In the genomic region with DNA sequence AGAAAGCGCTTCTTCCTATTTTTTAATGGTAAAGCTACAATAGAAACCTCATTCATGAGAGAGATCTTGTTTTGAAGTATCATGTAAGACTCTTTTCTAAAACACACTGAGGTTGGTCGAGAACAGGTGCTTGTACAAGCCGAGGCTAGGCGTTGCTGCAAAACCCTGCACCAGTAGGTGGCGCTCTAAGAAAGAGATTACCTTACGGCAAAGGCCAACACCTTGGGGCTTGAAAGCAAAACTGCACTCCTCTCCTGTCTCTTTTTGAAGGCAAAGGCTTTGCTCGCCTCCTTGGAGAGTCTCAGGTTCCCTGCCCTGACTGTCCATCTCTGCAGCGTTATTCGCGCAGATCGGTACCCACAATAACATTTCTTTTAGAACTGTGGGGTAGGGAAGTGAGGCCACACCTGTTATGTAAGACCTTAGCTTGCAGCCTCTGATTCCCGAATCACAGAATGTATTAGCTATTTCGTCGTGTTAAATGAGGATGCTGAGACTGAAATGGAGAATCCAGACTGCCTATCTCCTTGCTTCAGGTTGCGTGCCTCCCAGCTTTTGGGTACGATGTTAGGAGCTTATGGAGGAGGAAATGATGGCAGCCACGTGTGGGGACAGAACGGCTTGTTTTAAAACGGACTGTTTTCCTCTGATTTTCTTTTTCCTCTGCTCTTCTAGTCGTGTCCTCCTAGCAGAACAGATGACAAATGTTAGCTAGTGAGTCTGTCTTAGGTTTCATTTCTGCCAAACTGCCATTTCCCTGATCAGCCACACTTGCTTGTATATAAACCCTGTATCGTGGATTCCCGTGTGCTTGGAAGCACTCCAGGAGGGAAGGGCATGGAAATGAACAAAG, we compare ENCODE assay signal across 8 mouse cellular contexts. TPM values are rescaled to one million over a fixed set of nuclear protein-coding genes. Genes with fewer than 3 reads are reported as not detected.
DNase-seq lines count a peak whose midpoint lies in the region; ATAC-seq and TF ChIP-seq lines count a peak whose summit lies in the region.

No protein-coding gene starts in this region.

- TF ChIP-seq CTCF in small intestine, adult 2 months (IDR thresholded peaks at IDR 0.05; ENCODE audit: extremely low read depth, insufficient read length, insufficient replicate concordance, low read depth, low read length) = peak; percentile 92

- TF ChIP-seq POLR2A in small intestine, adult 2 months (IDR thresholded peaks at IDR 0.05; ENCODE audit: low read depth, low read length) = no peak

- intact Hi-C loops in gastrocnemius, postnatal 14 days (cut with DNase I; ENCODE audit: low total_unique reads) = loop anchor here (5.0 kb wide), 2 partner anchors 406 to 431 kb away; no protein-coding TSS in a partner anchor
- intact Hi-C loops in left cerebral cortex, postnatal 25 days (cut with DNase I) = loop anchor here (1.0 kb wide), 2 partner anchors 403 to 430 kb away; no protein-coding TSS in a partner anchor

- H3K9ac ChIP-seq in intestine, embryonic 14.5 days (ENCODE audit: low read length) = no peak overlapping the region
- H3K9ac ChIP-seq in midbrain, embryonic 12.5 days (replicated peaks) = no peak overlapping the region

- no peaks in the 10 kb centered on the region for H3K4me1 ChIP-seq in intestine, embryonic 14.5 days (replicated peaks; ENCODE audit: control insufficient read depth, insufficient read depth, low read length)
- H3K4me1 ChIP-seq in midbrain, embryonic 12.5 days = 0 out of 2 replicates have a peak, but pooled peaks cover 5% of the 10 kb centered on the region
- no peaks in the 10 kb centered on the region for H3K4me1 ChIP-seq in small intestine, adult 2 months (ENCODE audit: control insufficient read depth, insufficient read depth, insufficient read length, low read length)

- no peaks in the 10 kb centered on the region for H3K9me3 ChIP-seq in intestine, embryonic 14.5 days (ENCODE audit: control insufficient read depth, low read length)
- H3K9me3 ChIP-seq in midbrain, embryonic 12.5 days = no peaks in the 10 kb centered on the region

- H3K27ac ChIP-seq in intestine, embryonic 14.5 days (ENCODE audit: low read depth) = no peak overlapping the region
- no peak overlapping the region for H3K27ac ChIP-seq in midbrain, embryonic 12.5 days (replicated peaks)
- no peak overlapping the region for H3K27ac ChIP-seq in small intestine, adult 2 months (ENCODE audit: insufficient read depth, low read depth, low read length)

- H3K27me3 ChIP-seq in intestine, embryonic 14.5 days (replicated peaks; ENCODE audit: control insufficient read depth, insufficient read depth, low read length) = 0 out of 2 replicates have a peak, but pooled peaks cover 6% of the 10 kb centered on the region
- peaks cover 7% of the 10 kb centered on the region for H3K27me3 ChIP-seq in midbrain, embryonic 12.5 days
- H3K27me3 ChIP-seq in small intestine, adult 2 months (ENCODE audit: control insufficient read depth, insufficient read depth, low read length) = no peaks in the 10 kb centered on the region

- H3K4me3 ChIP-seq in intestine, embryonic 14.5 days (ENCODE audit: low read depth, low read length) = no peak overlapping the region
- no peak overlapping the region for H3K4me3 ChIP-seq in midbrain, embryonic 12.5 days
- no peak overlapping the region for H3K4me3 ChIP-seq in small intestine, adult 2 months (ENCODE audit: low read depth, low read length)

- 28% methylated on average over 22 of the region's 22 CpGs for WGBS in intestine, embryonic 14.5 days
- WGBS in midbrain, embryonic 12.5 days = 36% methylated on average over 22 of the region's 22 CpGs
- 27% methylated on average over 22 of the region's 22 CpGs for WGBS in small intestine, adult 2 months

- 0 out of 2 replicates have a peak overlapping the region, but pooled peaks have one; percentile 14 for H3K4me2 ChIP-seq in intestine, embryonic 14.5 days (ENCODE audit: low read length)
- peak overlapping the region; percentile 18 for H3K4me2 ChIP-seq in midbrain, embryonic 12.5 days (replicated peaks)

- DNase-seq in adrenal gland, adult (ENCODE audit: inconsistent age in 2 of 2, low spot score in 1 of 2) = peak; percentile 84 to 96
- DNase-seq in gastrocnemius, postnatal 14 days = peak; percentile 80
- peak; percentile 97 for DNase-seq in intestine, embryonic 14.5 days (ENCODE audit: low spot score)
- DNase-seq in left cerebral cortex, postnatal 25 days (ENCODE audit: low spot score in 2 of 2) = peak; percentile 91 to 94

- ATAC-seq in common myeloid progenitor, adult 5-6 weeks (replicated peaks; ENCODE audit: low read depth, poor library complexity, severe bottlenecking) = peak; percentile 89
- ATAC-seq in intestine, embryonic 14.5 days (replicated peaks; ENCODE audit: low FRiP score, low TSS enrichment, low read depth) = no peak
- no peak for ATAC-seq in midbrain, embryonic 12.5 days (ENCODE audit: low FRiP score, low read depth)
- no peak for ATAC-seq in erythroblast, adult 5-6 weeks (replicated peaks; ENCODE audit: low FRiP score, poor library complexity, severe bottlenecking)

- no peaks in the 10 kb centered on the region for H3K36me3 ChIP-seq in intestine, embryonic 14.5 days (ENCODE audit: control insufficient read depth, insufficient read depth, low read length)
- H3K36me3 ChIP-seq in midbrain, embryonic 12.5 days = no peaks in the 10 kb centered on the region
- H3K36me3 ChIP-seq in small intestine, adult 2 months (ENCODE audit: control insufficient read depth, insufficient read depth, low read length) = no peaks in the 10 kb centered on the region

RNA-seq across cellular contexts. Expression of a gene that starts 36.3 kb away (rescaled TPM):
- 15.9 and 17.6 TPM in 2 replicates for total RNA-seq in common myeloid progenitor, adult 5-6 weeks (2017)
- 10 to 100 TPM; 10.9 to 11.0 TPM for total RNA-seq in gastrocnemius, postnatal 14 days (2021)
- 24.7 and 24.8 TPM in 2 replicates for polyA plus RNA-seq in intestine, embryonic 14.5 days (2014; fragmentation: Nextera tagmentation; extraction: Ambion mirVana)
- 10 to 100 TPM; 18.6 to 19.5 TPM for total RNA-seq in left cerebral cortex, postnatal 25 days (2021)
- polyA plus RNA-seq in midbrain, embryonic 12.5 days (2016; fragmentation: Nextera tagmentation; extraction: Ambion mirVana) = 37.9 and 39.0 TPM in 2 replicates
- 6.5 and 14.7 TPM in 2 replicates for polyA plus RNA-seq in small intestine, adult 2 months (2012; rRNA removed)
- 1.0 and 3.7 TPM in 2 replicates for total RNA-seq in erythroblast, adult 5-6 weeks (2015; ENCODE audit: low replicate concordance)
- total RNA-seq in erythroblast, adult 5-6 weeks (2017; ENCODE audit: low replicate concordance) = 3.5 and 4.3 TPM in 2 replicates
